Mouse (Mus musculus): ENCODE results near the gene Adcy7. TPM values are rescaled to one million over a fixed set of nuclear protein-coding genes. Genes with fewer than 3 reads are reported as not detected.
A peak's percentile ranks its signal among the peaks of the same experiment; 100 is the strongest.

The Adcy7 gene
- total and polyA plus RNA-seq, 2 experiments from 2014 or later, result 4.0 to 9.4 TPM

DNA sequence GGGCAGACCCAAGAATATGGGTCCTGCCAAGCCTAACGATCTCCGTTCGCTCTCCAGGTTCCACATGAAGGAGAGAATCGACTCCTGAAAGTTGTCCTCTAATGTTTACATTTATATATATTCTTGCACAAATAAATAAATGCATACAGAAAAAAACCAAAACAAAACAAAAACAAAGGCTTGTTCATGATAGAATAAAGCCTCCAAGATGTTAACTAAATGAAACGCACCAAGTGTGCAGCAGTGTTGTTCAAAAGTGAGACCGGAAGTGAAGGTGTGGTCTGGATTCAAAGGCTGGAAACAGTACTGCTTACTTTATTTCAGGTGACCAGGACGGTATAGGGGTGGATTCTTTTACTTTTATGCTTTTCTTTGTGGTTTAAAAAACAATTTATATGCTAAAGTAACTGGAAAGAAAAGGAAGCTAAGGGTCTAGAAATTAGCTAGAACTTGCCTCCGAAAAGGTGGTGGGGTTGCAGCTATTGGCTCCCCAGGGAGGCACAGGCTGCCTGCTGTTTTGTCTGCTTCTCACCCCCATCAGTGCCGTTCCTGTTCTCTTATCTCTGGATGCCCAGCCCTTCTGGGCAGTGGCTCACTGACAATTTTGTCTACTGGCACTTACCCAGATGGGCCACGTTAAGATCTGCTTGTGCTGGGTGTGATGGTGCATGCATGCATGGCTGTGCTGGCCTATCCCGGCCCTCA lies 90.4 kb downstream of the Adcy7 start:
- Histone ChIP-seq H3K4me2 (ENCODE audit: low read depth) (peak overlapping the region; percentile 49), H3K4me1 (ENCODE audit: insufficient read depth) (peaks cover 10% of the 10 kb centered on the region; the same call in 1 of the 2 replicates), H3K9me3 (ENCODE audit: low read length) (no peaks in the 10 kb centered on the region), H3K4me3 (ENCODE audit: low read depth, low read length) (peak overlapping the region; percentile 88), H3K36me3 (ENCODE audit: insufficient read depth) (peaks cover 8% of the 10 kb centered on the region; the same call in 1 of the 2 replicates), H3K27ac (ENCODE audit: low read depth, low read length) (no peak overlapping the region), H3K27me3 (ENCODE audit: insufficient read depth, low read length) (no peaks in the 10 kb centered on the region), H3K9ac (0 out of 2 replicates have a peak overlapping the region, but pooled peaks have one; percentile 93)
- 33% methylated on average over 11 of the region's 11 CpGs for WGBS
- no peak for DNase-seq
- no peak for TF ChIP-seq CTCF (IDR thresholded peaks at IDR 0.05; ENCODE audit: low read depth)
- ATAC-seq, result no peak

DNA sequence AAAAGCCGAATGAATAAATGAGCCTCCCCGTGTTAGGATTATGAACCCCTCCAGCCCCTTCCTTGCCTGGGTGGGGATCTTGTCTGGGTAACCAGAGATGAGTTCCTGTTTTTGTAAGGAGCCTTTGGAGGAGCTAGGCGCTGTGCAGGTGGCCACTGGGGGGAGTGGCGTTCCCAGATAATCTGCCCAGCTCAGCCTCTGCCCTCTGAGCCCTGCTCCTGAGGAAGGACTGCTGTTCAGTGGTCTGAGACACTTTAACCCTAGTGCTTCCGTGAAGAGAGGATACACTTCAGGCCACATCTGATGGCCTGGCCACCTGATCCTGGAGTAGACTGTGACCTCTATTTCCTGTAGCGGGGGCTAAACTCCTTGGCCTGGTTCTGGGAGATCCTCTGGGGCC lies 97.0 kb downstream of the Adcy7 start:
- TF ChIP-seq CTCF (IDR thresholded peaks at IDR 0.05; ENCODE audit: low read depth), result peak; percentile 53; the same call in 1 of the 2 replicates
- Histone ChIP-seq H3K4me3 (ENCODE audit: low read depth, low read length) (no peak overlapping the region), H3K9ac (no peak overlapping the region), H3K9me3 (ENCODE audit: low read length) (no peaks in the 10 kb centered on the region), H3K4me1 (ENCODE audit: insufficient read depth) (no peaks in the 10 kb centered on the region), H3K36me3 (ENCODE audit: insufficient read depth) (no peaks in the 10 kb centered on the region), H3K27ac (ENCODE audit: low read depth, low read length) (no peak overlapping the region), H3K4me2 (ENCODE audit: low read depth) (no peak overlapping the region), H3K27me3 (ENCODE audit: insufficient read depth, low read length) (no peaks in the 10 kb centered on the region)
- ATAC-seq, result no peak
- no peak for DNase-seq
- WGBS, result 18% methylated on average over 6 of the region's 6 CpGs

DNA sequence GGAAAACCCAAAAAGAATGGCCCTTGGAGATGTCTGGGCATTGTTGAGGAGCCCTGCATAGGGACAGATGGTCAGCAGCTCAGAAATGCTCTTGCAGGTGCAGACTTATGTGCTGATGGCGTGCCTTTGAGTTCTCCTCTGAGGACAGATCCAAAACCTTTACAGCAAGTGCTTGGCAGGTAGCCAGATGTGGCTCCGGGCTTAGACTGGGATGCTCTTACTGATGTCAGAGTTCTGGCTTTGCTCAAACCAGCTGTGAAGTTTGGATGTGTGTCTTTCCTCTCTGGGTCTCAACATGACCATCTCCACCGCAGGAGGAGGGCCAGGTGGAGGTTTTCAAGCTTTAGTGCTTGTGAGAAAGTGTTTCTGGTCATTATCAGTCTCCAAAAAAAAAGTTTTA lies 97.6 kb downstream of the Adcy7 start:
- DNase-seq (no peak), ATAC-seq (no peak)
- Histone ChIP-seq H3K4me3 (ENCODE audit: low read depth, low read length) (no peak overlapping the region), H3K9ac (no peak overlapping the region), H3K4me1 (ENCODE audit: insufficient read depth) (no peaks in the 10 kb centered on the region), H3K27me3 (ENCODE audit: insufficient read depth, low read length) (no peaks in the 10 kb centered on the region), H3K36me3 (ENCODE audit: insufficient read depth) (no peaks in the 10 kb centered on the region), H3K9me3 (ENCODE audit: low read length) (no peaks in the 10 kb centered on the region), H3K27ac (ENCODE audit: low read depth, low read length) (no peak overlapping the region), H3K4me2 (ENCODE audit: low read depth) (no peak overlapping the region)
- no peak for TF ChIP-seq CTCF (IDR thresholded peaks at IDR 0.05; ENCODE audit: low read depth)
- WGBS, result 46% methylated on average over 3 of the region's 3 CpGs

DNA sequence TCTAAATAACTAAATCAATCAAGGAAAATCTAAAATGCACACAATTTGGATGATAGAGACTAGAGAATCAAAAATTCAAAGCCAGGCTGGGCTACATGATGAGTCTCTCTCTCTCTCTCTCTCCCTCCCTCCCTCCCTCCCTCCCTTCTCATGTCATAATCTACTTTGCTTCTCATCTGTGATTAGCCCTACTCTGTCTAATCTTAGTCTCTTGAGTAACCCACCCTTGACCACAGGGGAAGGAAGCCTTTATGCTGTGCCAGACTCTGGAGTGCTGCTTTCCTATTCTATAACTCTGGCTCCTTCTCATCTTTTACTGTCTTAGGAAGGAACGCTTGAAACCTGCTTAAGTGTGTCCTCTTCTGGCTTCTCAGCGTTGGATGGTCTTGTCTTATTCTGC lies 99.3 kb downstream of the Adcy7 start:
- DNase-seq (no peak), ATAC-seq (no peak)
- TF ChIP-seq CTCF (IDR thresholded peaks at IDR 0.05; ENCODE audit: low read depth), result no peak
- H3K36me3 ChIP-seq (ENCODE audit: insufficient read depth), result no peaks in the 10 kb centered on the region
- H3K27me3 ChIP-seq (ENCODE audit: insufficient read depth, low read length), result no peaks in the 10 kb centered on the region
- H3K27ac ChIP-seq (ENCODE audit: low read depth, low read length), result no peak overlapping the region
- no peaks in the 10 kb centered on the region for H3K9me3 ChIP-seq (ENCODE audit: low read length)
- H3K4me1 ChIP-seq (ENCODE audit: insufficient read depth), result no peaks in the 10 kb centered on the region
- no peak overlapping the region for H3K4me2 ChIP-seq (ENCODE audit: low read depth)
- WGBS, result 88% methylated on average over 2 of the region's 2 CpGs
- H3K4me3 ChIP-seq (ENCODE audit: low read depth, low read length), result no peak overlapping the region
- no peak overlapping the region for H3K9ac ChIP-seq

DNA sequence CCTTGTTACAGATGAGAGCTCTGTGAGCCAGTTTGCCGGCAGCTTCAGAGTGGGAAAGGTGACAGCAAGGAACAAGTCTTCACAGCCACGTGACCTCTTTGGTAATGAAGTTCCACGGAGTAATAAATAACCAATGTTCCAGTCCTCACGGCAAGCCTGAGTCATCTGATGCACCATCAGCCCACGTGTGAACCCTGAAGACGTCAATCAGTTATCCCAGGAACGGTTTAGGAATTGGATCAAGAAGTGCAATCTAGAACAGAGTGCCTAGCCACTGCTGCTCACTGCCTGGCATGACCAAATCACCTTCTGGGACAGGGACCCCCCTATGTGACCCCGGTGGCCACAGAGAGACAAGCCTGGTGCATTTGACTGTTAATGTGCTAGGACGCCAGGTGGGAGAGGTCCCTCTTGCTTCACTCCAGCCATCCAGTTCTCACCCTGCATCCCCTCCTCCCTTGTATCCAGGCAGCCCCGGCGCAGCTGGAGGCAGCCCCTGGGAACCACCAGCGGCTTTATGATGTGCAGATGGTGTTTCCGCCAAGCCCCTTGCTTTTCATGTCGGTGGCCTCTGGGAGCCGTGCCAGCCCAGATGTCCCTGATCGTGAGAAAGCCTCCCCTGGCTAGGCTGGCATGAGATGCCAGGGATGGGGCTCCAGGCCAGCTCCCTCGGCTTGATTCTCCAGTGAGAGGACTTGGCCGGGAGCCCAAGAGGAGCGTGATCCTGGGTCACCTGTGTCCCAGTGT lies 104.8 kb downstream of the Adcy7 start:
- H3K9ac ChIP-seq, result no peak overlapping the region
- no peaks in the 10 kb centered on the region for H3K36me3 ChIP-seq (ENCODE audit: insufficient read depth)
- H3K27ac ChIP-seq (ENCODE audit: low read depth, low read length), result 0 out of 2 replicates have a peak overlapping the region, but pooled peaks have one; percentile 35
- H3K9me3 ChIP-seq (ENCODE audit: low read length), result no peaks in the 10 kb centered on the region
- no peak for TF ChIP-seq CTCF (IDR thresholded peaks at IDR 0.05; ENCODE audit: low read depth)
- no peaks in the 10 kb centered on the region for H3K4me1 ChIP-seq (ENCODE audit: insufficient read depth)
- no peaks in the 10 kb centered on the region for H3K27me3 ChIP-seq (ENCODE audit: insufficient read depth, low read length)
- 33% methylated on average over 19 of the region's 19 CpGs for WGBS
- H3K4me2 ChIP-seq (ENCODE audit: low read depth), result no peak overlapping the region
- peak; percentile 82 for DNase-seq
- H3K4me3 ChIP-seq (ENCODE audit: low read depth, low read length), result no peak overlapping the region
- ATAC-seq, result peak; percentile 95

Other genes with a start within 250 kb of the Adcy7 start
- gene Cnep1r1, start 153.6 kb upstream of the Adcy7 start, total RNA-seq (2014; rRNA removed), result 19.7 and 25.7 TPM in 2 replicates
- 17.4 and 25.9 TPM in 2 replicates for gene Cnep1r1, start 153.6 kb upstream of the Adcy7 start, polyA plus RNA-seq (2015; fragmentation: Nextera tagmentation; extraction: Ambion mirVana)
- gene Heatr3, start 134.5 kb upstream of the Adcy7 start, total RNA-seq (2014; rRNA removed), result 33.5 and 40.2 TPM in 2 replicates
- 20.9 and 26.5 TPM in 2 replicates for gene Heatr3, start 134.5 kb upstream of the Adcy7 start, polyA plus RNA-seq (2015; fragmentation: Nextera tagmentation; extraction: Ambion mirVana)
- 29.6 and 36.7 TPM in 2 replicates for gene Tent4b, start 73.2 kb upstream of the Adcy7 start, total RNA-seq (2014; rRNA removed)
- 4.8 and 6.8 TPM in 2 replicates for gene Tent4b, start 73.2 kb upstream of the Adcy7 start, polyA plus RNA-seq (2015; fragmentation: Nextera tagmentation; extraction: Ambion mirVana)
- 24.1 and 35.9 TPM in 2 replicates for gene Brd7, start 89.8 kb downstream of the Adcy7 start, total RNA-seq (2014; rRNA removed)
- gene Brd7, start 89.8 kb downstream of the Adcy7 start, polyA plus RNA-seq (2015; fragmentation: Nextera tagmentation; extraction: Ambion mirVana), result 49.6 and 52.4 TPM in 2 replicates
- 18.8 and 22.8 TPM in 2 replicates for gene Nkd1, start 249.0 kb downstream of the Adcy7 start, total RNA-seq (2014; rRNA removed)
- 30.5 and 33.6 TPM in 2 replicates for gene Nkd1, start 249.0 kb downstream of the Adcy7 start, polyA plus RNA-seq (2015; fragmentation: Nextera tagmentation; extraction: Ambion mirVana)